Mouse (Mus musculus): ENCODE data around the gene Olfr427. TPM values are rescaled to one million over a fixed set of nuclear protein-coding genes. Genes with fewer than 3 reads are reported as not detected.

The Olfr427 gene
- polyA plus RNA-seq, 1 experiment = not detected

- Histone ChIP-seq H3K27ac (ENCODE audit: insufficient read depth, low read depth, low read length) (no peak overlapping the region), H3K4me3 (ENCODE audit: insufficient read depth, low read depth, low read length) (no peak overlapping the region), H3K27me3 (replicated peaks; ENCODE audit: control insufficient read depth, insufficient read depth, low read length) (no peaks in the 10 kb centered on the region), H3K36me3 (ENCODE audit: control insufficient read depth, insufficient read depth, low read length) (no peaks in the 10 kb centered on the region), H3K4me1 (ENCODE audit: control insufficient read depth, insufficient read depth, low read length) (no peaks in the 10 kb centered on the region)
- DNase-seq = no peak
- no peak for TF ChIP-seq CTCF (conservative IDR thresholded peaks at IDR 0.05; ENCODE audit: insufficient read depth, insufficient read length, low read depth, low read length)
- TF ChIP-seq POLR2A (IDR thresholded peaks at IDR 0.05; ENCODE audit: low read depth, low read length) = no peak
- WGBS = 70% methylated on average over 2 of the region's 2 CpGs
These were observed 44.7 kb downstream of the Olfr427 start for GRCm38 (mm10) chr1:174141384-174141783.

GRCm38 (mm10) chr1:174146696-174147095, 50.0 kb downstream of the Olfr427 start:
- 90% methylated on average over 1 of the region's 1 CpGs for WGBS
- no peak for DNase-seq
- H3K27ac ChIP-seq (ENCODE audit: insufficient read depth, low read depth, low read length) = no peak overlapping the region
- H3K4me1 ChIP-seq (ENCODE audit: control insufficient read depth, insufficient read depth, low read length) = no peaks in the 10 kb centered on the region
- no peak overlapping the region for H3K4me3 ChIP-seq (ENCODE audit: insufficient read depth, low read depth, low read length)
- TF ChIP-seq POLR2A (IDR thresholded peaks at IDR 0.05; ENCODE audit: low read depth, low read length) (no peak), CTCF (conservative IDR thresholded peaks at IDR 0.05; ENCODE audit: insufficient read depth, insufficient read length, low read depth, low read length) (no peak)
- H3K36me3 ChIP-seq (ENCODE audit: control insufficient read depth, insufficient read depth, low read length) = no peaks in the 10 kb centered on the region
- no peaks in the 10 kb centered on the region for H3K27me3 ChIP-seq (replicated peaks; ENCODE audit: control insufficient read depth, insufficient read depth, low read length)

- no peak overlapping the region for H3K27ac ChIP-seq (ENCODE audit: insufficient read depth, low read depth, low read length)
- no peaks in the 10 kb centered on the region for H3K36me3 ChIP-seq (ENCODE audit: control insufficient read depth, insufficient read depth, low read length)
- WGBS = 88% methylated on average over 2 of the region's 2 CpGs
- no peak for DNase-seq
- H3K4me1 ChIP-seq (ENCODE audit: control insufficient read depth, insufficient read depth, low read length) = no peaks in the 10 kb centered on the region
- H3K27me3 ChIP-seq (replicated peaks; ENCODE audit: control insufficient read depth, insufficient read depth, low read length) = no peaks in the 10 kb centered on the region
- TF ChIP-seq CTCF (conservative IDR thresholded peaks at IDR 0.05; ENCODE audit: insufficient read depth, insufficient read length, low read depth, low read length) (no peak), POLR2A (IDR thresholded peaks at IDR 0.05; ENCODE audit: low read depth, low read length) (no peak)
- H3K4me3 ChIP-seq (ENCODE audit: insufficient read depth, low read depth, low read length) = no peak overlapping the region
These were observed 52.6 kb downstream of the Olfr427 start for GRCm38 (mm10) chr1:174149289-174149688.

Other genes starting within 250 kb of the Olfr427 start
- 0.65 and 0.77 TPM in 2 replicates for gene Ifi211, start 183.8 kb upstream of the Olfr427 start, polyA plus RNA-seq (2012; rRNA removed)
- gene Mndal, start 154.4 kb upstream of the Olfr427 start, polyA plus RNA-seq (2012; rRNA removed) = 4.9 and 6.2 TPM in 2 replicates
- gene Ifi203, start 154.2 kb upstream of the Olfr427 start, polyA plus RNA-seq (2012; rRNA removed) = 5.9 and 9.9 TPM in 2 replicates
- gene Ifi202b, start 114.1 kb upstream of the Olfr427 start, polyA plus RNA-seq (2012; rRNA removed) = not detected in 2 replicates
- 0.26 and 0.64 TPM in 2 replicates for gene Ifi205, start 65.1 kb upstream of the Olfr427 start, polyA plus RNA-seq (2012; rRNA removed)
- gene Olfr433, start 56.2 kb upstream of the Olfr427 start, polyA plus RNA-seq (2012; rRNA removed) = 0.03 and 0.04 TPM in 2 replicates
- gene Olfr432, start 47.7 kb upstream of the Olfr427 start, polyA plus RNA-seq (2012; rRNA removed) = not detected in 2 replicates
- not detected in 2 replicates for gene Olfr430, start 30.3 kb upstream of the Olfr427 start, polyA plus RNA-seq (2012; rRNA removed)
- gene Olfr429, start 12.6 kb upstream of the Olfr427 start, polyA plus RNA-seq (2012; rRNA removed) = not detected in 2 replicates
- gene Olfr231, start 24.3 kb downstream of the Olfr427 start, polyA plus RNA-seq (2012; rRNA removed) = not detected in 2 replicates
- not detected in 2 replicates for gene Olfr424, start 34.6 kb downstream of the Olfr427 start, polyA plus RNA-seq (2012; rRNA removed)
- not detected in 2 replicates for gene Olfr420, start 58.7 kb downstream of the Olfr427 start, polyA plus RNA-seq (2012; rRNA removed)
- gene Spta1, start 75.9 kb downstream of the Olfr427 start, polyA plus RNA-seq (2012; rRNA removed) = 0.01 and 0.02 TPM in 2 replicates
- not detected in 2 replicates for gene Olfr419, start 155.2 kb downstream of the Olfr427 start, polyA plus RNA-seq (2012; rRNA removed)
- gene Mptx1, start 233.6 kb downstream of the Olfr427 start, polyA plus RNA-seq (2012; rRNA removed) = not detected in 2 replicates

All from kidney, adult 2 months (tissue).